Mouse (Mus musculus) MEL (cell line): ENCODE measurements around the gene Copz1. TPM values are rescaled to one million over a fixed set of nuclear protein-coding genes. Genes with fewer than 3 reads are reported as not detected.

ENCODE experiments used
- DNase-seq: peaks from one replicate; pipeline ENCODE4 v3.0.0; 2011; ENCODE audit warnings: low read depth, low spot score
- H3K27ac ChIP-seq: 2 replicates; pipeline ENCODE4 v1.5.1; 2012; ENCODE audit warnings: low read depth, mild to moderate bottlenecking, control low read depth, low read length, moderate library complexity; ENCODE audit not compliant: control insufficient read depth
- H3K27me3 ChIP-seq, 2 experiments: fragments of 150-350 bp in 1 of 2; sonication (generic) in 1 of 2; 2 replicates each; pipeline ENCODE4 v1.6.1; 2012; ENCODE audit warnings: low read length in 2 of 2, mild to moderate bottlenecking in 2 of 2, improper control_type of control experiment in 1 of 2, moderate library complexity in 1 of 2; ENCODE audit not compliant: insufficient read depth in 2 of 2, control insufficient read depth in 1 of 2
- H3K36me3 ChIP-seq, 2 experiments: 2 replicates each; pipeline ENCODE4 v1.6.1; 2012 to 2014; ENCODE audit warnings: low read length in 2 of 2, improper control_type of control experiment in 1 of 2, inconsistent platforms in 1 of 2, mild to moderate bottlenecking in 1 of 2; ENCODE audit not compliant: insufficient read depth in 2 of 2, control insufficient read depth in 1 of 2
- H3K4me1 ChIP-seq, 2 experiments: fragments of 150-350 bp in 1 of 2; sonication (generic) in 1 of 2; 2 replicates each; pipeline ENCODE4 v1.6.1; 2012; ENCODE audit warnings: low read length in 2 of 2, improper control_type of control experiment in 1 of 2, mild to moderate bottlenecking in 1 of 2; ENCODE audit not compliant: insufficient read depth in 2 of 2, control insufficient read depth in 1 of 2
- H3K4me3 ChIP-seq, 2 experiments: fragments of 150-350 bp in 1 of 2; sonication (generic) in 1 of 2; 2 replicates each; pipeline ENCODE4 v1.5.1; 2012; ENCODE audit warnings: low read depth in 2 of 2, low read length in 2 of 2, mild to moderate bottlenecking in 2 of 2, moderate library complexity in 2 of 2, control low read depth in 1 of 2, improper control_type of control experiment in 1 of 2; ENCODE audit not compliant: control insufficient read depth in 1 of 2, insufficient read depth in 1 of 2
- H3K79me2 ChIP-seq: 2 replicates; pipeline ENCODE4 v1.6.1; 2012; ENCODE audit warnings: mild to moderate bottlenecking, low read length, moderate library complexity; ENCODE audit not compliant: control insufficient read depth, poor library complexity, insufficient read depth
- H3K9ac ChIP-seq: 2 replicates; pipeline ENCODE4 v1.6.1; 2012; ENCODE audit warnings: low read depth, mild to moderate bottlenecking, control low read depth, low read length, moderate library complexity; ENCODE audit not compliant: control insufficient read depth, poor library complexity, severe bottlenecking
- H3K9me3 ChIP-seq: fragments of 150-350 bp; sonication (generic); replicated peaks from 2 replicates; pipeline ENCODE4 v1.6.1; 2012; ENCODE audit warnings: mild to moderate bottlenecking, low read length, improper control_type of control experiment, moderate library complexity; ENCODE audit not compliant: insufficient read depth
- E2F4 ChIP-seq: IDR thresholded peaks from 2 replicates; pipeline ENCODE4 v1.6.1; 2011; ENCODE audit warnings: low read depth, low read length, improper control_type of control experiment, borderline replicate concordance
- ELF1 ChIP-seq: IDR thresholded peaks from 2 replicates; pipeline ENCODE4 v1.6.1; 2014; ENCODE audit warnings: low read depth, mild to moderate bottlenecking, inconsistent platforms, low read length, improper control_type of control experiment, moderate library complexity
- ETS1 ChIP-seq: IDR thresholded peaks from 2 replicates; pipeline ENCODE4 v1.6.1; 2012; ENCODE audit warnings: low read depth, mild to moderate bottlenecking, inconsistent platforms, low read length, improper control_type of control experiment, moderate library complexity
- GABPA ChIP-seq: IDR thresholded peaks from 2 replicates; pipeline ENCODE4 v1.6.1; 2012; ENCODE audit warnings: low read depth, mild to moderate bottlenecking, inconsistent platforms, low read length, improper control_type of control experiment, moderate library complexity
- JUND ChIP-seq: IDR thresholded peaks from 2 replicates; pipeline ENCODE4 v1.6.1; 2011; ENCODE audit warnings: low read depth, mild to moderate bottlenecking, improper control_type of control experiment, low read length
- MAFK ChIP-seq: IDR thresholded peaks from 2 replicates; pipeline ENCODE4 v1.6.1; 2011; ENCODE audit warnings: low read depth, mild to moderate bottlenecking, low read length, improper control_type of control experiment, borderline replicate concordance
- MEF2A ChIP-seq: IDR thresholded peaks from 2 replicates; pipeline ENCODE4 v1.6.1; 2014; ENCODE audit warnings: low read depth, mild to moderate bottlenecking, inconsistent platforms, low read length, improper control_type of control experiment; ENCODE audit not compliant: poor library complexity, insufficient replicate concordance, severe bottlenecking; ENCODE audit errors: extremely low read depth
- MXI1 ChIP-seq: IDR thresholded peaks from 2 replicates; pipeline ENCODE4 v1.6.1; 2011; ENCODE audit warnings: mild to moderate bottlenecking, low read depth, low read length, improper control_type of control experiment
- MYC ChIP-seq: IDR thresholded peaks from 2 replicates; pipeline ENCODE4 v1.6.1; 2011; ENCODE audit warnings: low read depth, mild to moderate bottlenecking, low read length, improper control_type of control experiment, moderate library complexity
- NELFE ChIP-seq: IDR thresholded peaks from 2 replicates; pipeline ENCODE4 v1.6.1; 2011; ENCODE audit warnings: low read depth, low read length, improper control_type of control experiment
- NRF1 ChIP-seq: IDR thresholded peaks from 2 replicates; pipeline ENCODE4 v1.6.1; 2014; ENCODE audit warnings: low read depth, mild to moderate bottlenecking, inconsistent platforms, low read length, improper control_type of control experiment, moderate library complexity; ENCODE audit not compliant: poor library complexity, insufficient read depth, severe bottlenecking
- POLR2AphosphoS2 ChIP-seq: IDR thresholded peaks from 2 replicates; pipeline ENCODE4 v1.6.1; 2011; ENCODE audit warnings: low read length, improper control_type of control experiment
- POLR2AphosphoS5 ChIP-seq: IDR thresholded peaks from 2 replicates; pipeline ENCODE4 v1.6.1; 2012; ENCODE audit warnings: low read depth, borderline replicate concordance, mild to moderate bottlenecking, inconsistent platforms, low read length, moderate library complexity, mixed read lengths
- SIN3A ChIP-seq: IDR thresholded peaks from 2 replicates; pipeline ENCODE4 v1.6.1; 2012; ENCODE audit warnings: low read length, improper control_type of control experiment, inconsistent platforms
- TAL1 ChIP-seq: IDR thresholded peaks from 2 replicates; pipeline ENCODE4 v1.6.1; 2012; ENCODE audit warnings: mild to moderate bottlenecking, inconsistent platforms, low read length, moderate library complexity, mixed read lengths
- TBP ChIP-seq: IDR thresholded peaks from 2 replicates; pipeline ENCODE4 v1.8.0; 2011; ENCODE audit warnings: low read depth, low read length, improper control_type of control experiment
- TCF12 ChIP-seq: IDR thresholded peaks from 2 replicates; pipeline ENCODE4 v1.6.1; 2014; ENCODE audit warnings: low read depth, mild to moderate bottlenecking, inconsistent platforms, low read length, improper control_type of control experiment, moderate library complexity
- UBTF ChIP-seq: IDR thresholded peaks from 2 replicates; pipeline ENCODE4 v1.6.1; 2012; ENCODE audit warnings: low read depth, mild to moderate bottlenecking, inconsistent platforms, low read length, improper control_type of control experiment, moderate library complexity, borderline replicate concordance; ENCODE audit not compliant: insufficient read depth
- USF1 ChIP-seq: IDR thresholded peaks from 2 replicates; pipeline ENCODE4 v1.6.1; 2014; ENCODE audit warnings: low read depth, mild to moderate bottlenecking, inconsistent platforms, low read length, improper control_type of control experiment, moderate library complexity
- ZKSCAN1 ChIP-seq: IDR thresholded peaks from 2 replicates; pipeline ENCODE4 v1.6.1; 2012; ENCODE audit warnings: low read depth, mild to moderate bottlenecking, inconsistent platforms, low read length, improper control_type of control experiment, moderate library complexity
- ZMIZ1 ChIP-seq: IDR thresholded peaks from 2 replicates; pipeline ENCODE4 v1.6.1; 2012; ENCODE audit warnings: low read depth, mild to moderate bottlenecking, inconsistent platforms, low read length, improper control_type of control experiment, moderate library complexity
- polyA plus RNA-seq, 2 experiments: library from polyadenylated mRNA; stranded (reverse) in 1 of 2; unstranded in 1 of 2; fragments of >175 nt in 1 of 2; fragments of >200 nt in 1 of 2; gene quantifications; 2 replicates each; pipeline versions ENCODE4 v1.2.1 to v1.2.4; 2012; ENCODE audit warnings: low replicate concordance in 2 of 2, low read depth in 1 of 2; ENCODE audit not compliant: insufficient read length in 2 of 2, insufficient read depth in 1 of 2, missing spikeins in 1 of 2
- total RNA-seq: library from RNA; depleted of rRNA; stranded (reverse); fragments of 300-350 nt; gene quantifications from 2 replicates; pipeline ENCODE4 v1.2.3, GENCODE M21; 2012

The Copz1 gene
- total and polyA plus RNA-seq, 3 experiments, result 46.7 to 822 (median 117) TPM

DNA sequence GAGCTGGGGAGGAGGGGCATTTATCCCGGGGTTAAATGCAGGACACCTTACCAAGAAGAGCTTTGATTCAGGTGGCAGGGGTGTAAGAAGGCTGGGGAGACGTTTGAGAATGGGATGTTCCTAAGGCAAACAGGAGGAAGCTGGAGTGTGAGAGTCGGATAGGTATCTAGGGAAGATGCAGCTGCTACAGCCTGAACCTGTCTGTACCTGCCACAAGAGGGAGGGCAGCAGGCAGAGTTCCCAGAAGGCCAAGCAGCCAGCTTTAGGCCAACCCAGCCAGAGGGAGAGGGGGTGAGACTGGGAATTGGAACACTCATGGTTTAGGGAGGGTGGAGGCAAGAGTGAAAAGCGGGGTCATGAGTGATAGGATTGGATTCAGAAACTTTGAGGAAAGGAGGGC lies 68.3 kb downstream of the Copz1 start:
- Histone ChIP-seq H3K4me3 (peak overlapping the region in 1 of 2 experiments; percentile 49; a peak in 1 of 4 replicates), H3K9me3 (no peaks in the 10 kb centered on the region), H3K27ac (no peak overlapping the region), H3K27me3 (no peaks in the 10 kb centered on the region), H3K79me2 (peaks cover 15% of the 10 kb centered on the region), H3K36me3 (peaks cover 0 to 12% of the 10 kb centered on the region in 2 experiments; a peak in 3 of 4 replicates), H3K9ac (no peak overlapping the region), H3K4me1 (peaks cover 0 to 18% of the 10 kb centered on the region in 2 experiments; a peak in 3 of 4 replicates)
- TF ChIP-seq SIN3A (no peak), ELF1 (no peak), UBTF (no peak), MXI1 (no peak), POLR2AphosphoS2 (no peak), TBP (no peak), NELFE (no peak), TCF12 (no peak), MAFK (no peak), USF1 (no peak), MYC (no peak), NRF1 (no peak), GABPA (no peak)
- no peak for DNase-seq

DNA sequence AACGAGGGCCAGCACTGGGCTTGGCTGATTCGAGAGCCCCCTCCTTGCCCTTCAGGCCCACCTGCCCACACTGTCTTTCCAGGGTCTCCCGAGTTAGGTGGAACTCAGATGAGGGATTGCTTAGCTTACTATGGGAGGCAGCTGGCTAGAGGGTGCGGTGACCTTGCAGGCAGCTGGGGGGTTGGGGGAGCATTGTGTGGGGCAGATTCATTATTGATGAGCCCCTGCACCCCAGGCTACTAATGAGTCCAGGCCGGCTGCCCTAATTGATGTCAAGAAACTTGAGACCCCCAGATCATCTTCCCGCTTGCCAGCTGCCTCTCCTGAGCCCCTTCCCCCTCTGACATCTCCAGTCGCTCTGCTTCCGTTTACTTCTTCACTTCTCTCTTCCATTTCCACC lies 69.0 kb downstream of the Copz1 start:
- H3K9me3 ChIP-seq, result no peaks in the 10 kb centered on the region
- H3K27ac ChIP-seq, result no peak overlapping the region
- H3K4me1 ChIP-seq, result peaks cover 0 to 18% of the 10 kb centered on the region in 2 experiments; a peak in 3 of 4 replicates
- peaks cover 0 to 12% of the 10 kb centered on the region in 2 experiments; a peak in 3 of 4 replicates for H3K36me3 ChIP-seq
- no peaks in the 10 kb centered on the region for H3K27me3 ChIP-seq
- H3K9ac ChIP-seq, result no peak overlapping the region
- no peak for DNase-seq
- no peak overlapping the region for H3K4me3 ChIP-seq
- TF ChIP-seq POLR2AphosphoS5, result no peak
- TF ChIP-seq JUND, result no peak
- no peak for TF ChIP-seq ETS1
- no peak for TF ChIP-seq ZMIZ1
- TF ChIP-seq TAL1, result no peak
- TF ChIP-seq POLR2AphosphoS2, result no peak
- TF ChIP-seq TBP, result no peak
- TF ChIP-seq ELF1, result no peak
- TF ChIP-seq E2F4, result no peak
- no peak for TF ChIP-seq UBTF
- TF ChIP-seq MEF2A, result no peak
- no peak for TF ChIP-seq ZKSCAN1
- TF ChIP-seq MYC, result no peak
- H3K79me2 ChIP-seq, result peaks cover 15% of the 10 kb centered on the region
